Mouse (Mus musculus) bone marrow, adult 2 months (tissue): ENCODE results near the gene Naa40. TPM values are rescaled to one million over a fixed set of nuclear protein-coding genes. Genes with fewer than 3 reads are reported as not detected.

Experiments
- H3K27ac ChIP-seq: fragments of 200-500 bp; 2 replicates; pipeline ENCODE4 v1.5.1; 2012; ENCODE audit warnings: low read depth, mild to moderate bottlenecking, control low read depth, inconsistent platforms, low read length; ENCODE audit not compliant: control insufficient read depth, poor library complexity, insufficient read depth
- H3K4me1 ChIP-seq: fragments of 200-500 bp; 2 replicates; pipeline ENCODE4 v1.6.1; 2011; ENCODE audit warnings: low read length; ENCODE audit not compliant: control insufficient read depth, insufficient read depth
- H3K4me3 ChIP-seq: fragments of 200-500 bp; replicated peaks from 2 replicates; pipeline ENCODE3; 2011; ENCODE audit warnings: mild to moderate bottlenecking, low read depth, low read length, control low read depth; ENCODE audit not compliant: control insufficient read depth
- CTCF ChIP-seq: fragments of 200-500 bp; IDR thresholded peaks from 2 replicates; pipeline ENCODE4 v1.5.1; 2011; ENCODE audit warnings: low read length, control low read depth; ENCODE audit not compliant: control insufficient read depth, insufficient read depth
- POLR2A ChIP-seq: fragments of 200-500 bp; IDR thresholded peaks from 2 replicates; pipeline ENCODE4 v1.6.1; 2011; ENCODE audit warnings: low read depth, mild to moderate bottlenecking, control low read depth, low read length, borderline replicate concordance; ENCODE audit not compliant: control insufficient read depth
- WGBS: fragments of 180-500 bp; shearing (Covaris S2); methylation state at CpG from one replicate; pipeline ENCODE4 v1.1.7; 2018; 5-methylcytosine and 5-hydroxymethylcytosine counted together
- polyA plus RNA-seq: library from polyadenylated mRNA; stranded (reverse); fragments of >200 nt; gene quantifications from 2 replicates; pipeline ENCODE4 v1.2.4, GENCODE M21; 2011; ENCODE audit warnings: low replicate concordance; ENCODE audit not compliant: missing spikeins, insufficient read depth, insufficient read length

Gene Naa40
- polyA plus RNA-seq, 1 experiment: 16.3 TPM

DNA sequence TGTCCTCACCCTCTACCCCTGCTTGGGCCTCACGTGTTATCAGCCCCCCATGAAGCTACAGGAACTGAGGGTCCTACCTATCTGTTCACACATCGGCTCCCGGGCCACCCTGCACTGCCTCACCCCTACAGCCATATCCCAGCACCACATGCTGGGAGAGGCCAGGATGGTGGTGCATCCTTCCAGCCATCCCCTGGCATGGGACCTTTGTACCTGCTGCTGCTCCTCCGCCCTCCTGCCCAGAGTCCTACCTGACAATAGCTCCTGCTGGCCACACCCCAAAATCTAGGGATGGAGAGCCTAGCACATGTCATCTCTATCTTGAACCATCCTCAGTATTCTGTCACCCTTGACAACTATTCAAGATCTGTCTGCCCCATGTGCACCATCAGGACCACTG lies 52.0 kb downstream of the Naa40 start:
- WGBS: 83% methylated on average over 4 of the region's 4 CpGs
- Histone ChIP-seq H3K27ac (no peak overlapping the region), H3K4me1 (no peaks in the 10 kb centered on the region), H3K4me3 (no peak overlapping the region)
- TF ChIP-seq CTCF (no peak), POLR2A (no peak)

DNA sequence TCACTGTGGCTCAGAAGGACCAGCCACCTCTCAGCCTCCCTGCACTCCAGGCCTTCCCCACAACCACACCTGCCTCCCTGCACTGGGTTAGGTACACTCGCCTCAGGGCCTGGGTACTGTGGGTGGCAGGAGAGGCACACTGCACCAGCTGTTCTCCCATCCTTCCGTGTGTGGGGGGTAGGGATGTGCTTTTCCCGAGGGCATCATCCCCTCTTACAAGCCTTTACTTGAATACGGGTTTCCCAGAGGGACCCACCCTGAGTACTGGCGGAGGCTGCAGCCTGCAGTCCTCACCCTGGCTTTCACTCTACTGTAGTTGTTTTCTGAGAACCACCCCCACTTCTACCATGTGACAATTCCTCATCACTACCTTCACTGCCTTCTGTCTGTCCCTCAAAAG lies 53.8 kb downstream of the Naa40 start:
- H3K4me1 ChIP-seq: no peaks in the 10 kb centered on the region
- TF ChIP-seq POLR2A: no peak
- TF ChIP-seq CTCF: no peak
- WGBS: 75% methylated on average over 5 of the region's 5 CpGs
- H3K27ac ChIP-seq: no peak overlapping the region
- no peak overlapping the region for H3K4me3 ChIP-seq

DNA sequence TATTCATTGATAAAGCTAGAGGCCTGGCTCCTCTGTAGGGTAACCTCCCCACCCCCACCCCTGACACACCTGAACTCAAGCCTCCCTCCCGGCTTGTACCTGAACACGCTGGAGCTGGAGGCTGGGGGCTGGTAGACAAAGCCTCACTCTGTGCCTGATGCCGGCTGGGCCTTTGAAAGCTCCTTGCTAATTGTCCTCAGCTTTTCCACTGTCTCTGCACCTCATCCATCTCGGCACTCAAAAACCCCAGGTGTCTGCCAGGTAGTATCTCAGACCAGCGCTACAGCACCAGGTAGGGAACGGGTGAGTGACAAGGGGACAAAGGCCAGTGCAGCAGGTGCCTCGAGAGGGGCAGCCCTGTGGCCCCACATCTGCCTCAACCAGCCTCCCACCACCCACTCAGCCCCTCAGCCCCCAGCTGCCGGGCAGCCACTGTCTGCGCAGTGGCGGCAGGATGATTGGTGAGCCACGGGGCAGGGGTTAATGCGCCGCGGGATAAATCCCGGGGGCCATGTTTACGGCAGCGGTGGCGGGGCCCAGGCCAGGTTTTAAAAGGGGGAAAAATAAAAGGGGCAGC lies 55.2 kb downstream of the Naa40 start:
- Histone ChIP-seq H3K4me3 (no peak overlapping the region), H3K27ac (no peak overlapping the region), H3K4me1 (no peaks in the 10 kb centered on the region)
- TF ChIP-seq POLR2A (no peak), CTCF (no peak)
- WGBS: 82% methylated on average over 18 of the region's 18 CpGs

DNA sequence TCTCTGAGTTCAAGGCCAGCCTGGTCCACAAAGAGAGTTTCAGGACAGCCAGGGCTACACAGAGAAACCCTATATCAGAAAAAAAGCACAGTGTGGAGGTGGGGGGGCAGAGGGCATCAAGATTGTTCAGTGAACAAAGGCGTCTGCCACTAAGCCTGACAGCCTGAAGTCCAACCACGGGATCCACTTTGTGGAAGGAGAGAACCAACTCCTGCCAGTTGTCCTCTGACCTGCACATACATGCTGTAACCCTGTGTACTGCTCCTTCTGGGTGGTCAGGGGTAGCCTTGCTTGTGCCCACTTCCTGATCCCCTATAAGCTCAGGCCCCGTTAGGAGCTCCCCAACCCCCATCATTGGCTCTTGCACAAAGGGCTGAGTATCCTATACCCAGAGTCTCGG lies 55.9 kb downstream of the Naa40 start:
- no peak for TF ChIP-seq CTCF
- TF ChIP-seq POLR2A: no peak
- WGBS: 71% methylated on average over 4 of the region's 4 CpGs
- Histone ChIP-seq H3K27ac (no peak overlapping the region), H3K4me3 (no peak overlapping the region), H3K4me1 (no peaks in the 10 kb centered on the region)

DNA sequence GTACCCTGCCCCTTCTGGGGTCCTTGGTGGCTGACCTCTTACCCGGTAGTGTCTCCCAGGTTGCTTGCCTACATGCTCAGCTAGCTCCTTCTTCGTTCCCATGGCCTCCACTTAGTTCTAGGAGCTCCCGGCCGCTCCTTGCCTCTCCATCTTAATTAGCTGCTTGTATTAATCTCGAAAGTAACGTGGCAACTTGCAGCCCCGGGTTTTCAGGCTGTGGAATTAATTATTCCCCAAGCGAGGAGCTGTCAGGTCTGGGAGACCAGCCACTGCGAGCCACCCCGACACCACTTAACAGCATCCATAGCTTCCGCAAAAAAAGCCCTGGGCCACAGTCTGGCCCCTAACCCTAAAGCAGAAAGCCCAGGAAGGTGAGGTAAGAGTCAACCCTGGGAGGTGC lies 57.6 kb downstream of the Naa40 start:
- no peak for TF ChIP-seq CTCF
- no peak for TF ChIP-seq POLR2A
- no peak overlapping the region for H3K4me3 ChIP-seq
- 90% methylated on average over 11 of the region's 11 CpGs for WGBS
- H3K27ac ChIP-seq: no peak overlapping the region
- no peaks in the 10 kb centered on the region for H3K4me1 ChIP-seq

DNA sequence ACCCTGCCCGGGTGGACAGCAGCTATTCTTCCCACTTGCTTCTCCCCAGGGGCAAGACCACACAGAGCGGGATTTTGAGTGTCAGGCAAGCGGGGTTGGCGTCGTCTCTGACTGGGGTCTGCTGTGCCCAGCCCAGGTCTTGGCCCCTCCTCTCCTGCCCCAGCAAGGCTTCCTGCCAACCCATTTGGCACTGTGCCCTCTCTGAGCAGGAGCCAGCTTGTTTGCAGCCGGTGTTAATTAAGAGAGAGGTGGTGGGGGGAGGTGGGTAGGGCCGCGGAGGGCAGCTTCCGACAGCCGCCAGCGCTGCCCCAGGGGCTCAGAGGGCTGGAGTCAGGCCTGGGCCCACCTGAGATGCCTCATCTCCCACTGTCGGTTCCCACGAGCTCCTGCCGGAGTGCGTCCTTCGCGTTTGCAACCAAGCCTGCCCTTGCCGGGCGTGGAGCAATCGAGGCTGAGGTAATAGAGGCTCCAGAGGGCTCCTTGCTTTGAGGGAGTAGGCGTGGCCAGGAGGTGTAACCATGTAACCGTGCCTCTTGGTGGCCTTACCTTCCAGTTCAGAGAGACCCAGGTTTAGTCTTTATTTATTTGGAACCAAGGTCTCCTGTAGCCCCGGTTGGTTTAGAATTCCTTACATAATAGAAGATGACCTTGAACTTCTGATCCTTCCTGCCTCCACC lies 58.6 kb downstream of the Naa40 start:
- no peaks in the 10 kb centered on the region for H3K4me1 ChIP-seq
- TF ChIP-seq CTCF: no peak
- no peak for TF ChIP-seq POLR2A
- H3K4me3 ChIP-seq: peak overlapping the region; percentile 40
- 7% methylated on average over 23 of the region's 23 CpGs for WGBS
- peak overlapping the region; percentile 19; the same call in 1 of the 2 replicates for H3K27ac ChIP-seq

DNA sequence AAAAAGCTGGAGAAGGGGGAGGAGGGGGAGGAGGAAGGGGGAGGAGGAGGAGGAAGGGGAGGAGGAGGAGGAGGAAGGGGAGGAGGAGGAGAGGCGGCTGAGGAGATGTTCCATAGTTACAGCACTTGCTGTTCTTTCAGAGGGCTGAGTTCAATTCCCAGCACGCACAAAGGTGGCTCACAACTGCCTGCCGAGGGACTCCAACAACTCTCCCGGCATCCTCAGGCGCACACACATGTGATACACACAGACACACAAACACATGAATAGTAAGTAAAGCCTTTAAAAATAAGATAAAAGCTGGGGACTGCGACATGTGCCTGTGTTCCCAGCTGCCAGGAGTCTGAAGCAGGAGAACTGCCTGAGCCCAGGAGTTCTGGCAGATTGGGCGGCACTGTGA lies 59.5 kb downstream of the Naa40 start:
- Histone ChIP-seq H3K4me1 (no peaks in the 10 kb centered on the region), H3K4me3 (no peak overlapping the region), H3K27ac (no peak overlapping the region)
- 78% methylated on average over 7 of the region's 7 CpGs for WGBS
- TF ChIP-seq POLR2A (no peak), CTCF (no peak)

DNA sequence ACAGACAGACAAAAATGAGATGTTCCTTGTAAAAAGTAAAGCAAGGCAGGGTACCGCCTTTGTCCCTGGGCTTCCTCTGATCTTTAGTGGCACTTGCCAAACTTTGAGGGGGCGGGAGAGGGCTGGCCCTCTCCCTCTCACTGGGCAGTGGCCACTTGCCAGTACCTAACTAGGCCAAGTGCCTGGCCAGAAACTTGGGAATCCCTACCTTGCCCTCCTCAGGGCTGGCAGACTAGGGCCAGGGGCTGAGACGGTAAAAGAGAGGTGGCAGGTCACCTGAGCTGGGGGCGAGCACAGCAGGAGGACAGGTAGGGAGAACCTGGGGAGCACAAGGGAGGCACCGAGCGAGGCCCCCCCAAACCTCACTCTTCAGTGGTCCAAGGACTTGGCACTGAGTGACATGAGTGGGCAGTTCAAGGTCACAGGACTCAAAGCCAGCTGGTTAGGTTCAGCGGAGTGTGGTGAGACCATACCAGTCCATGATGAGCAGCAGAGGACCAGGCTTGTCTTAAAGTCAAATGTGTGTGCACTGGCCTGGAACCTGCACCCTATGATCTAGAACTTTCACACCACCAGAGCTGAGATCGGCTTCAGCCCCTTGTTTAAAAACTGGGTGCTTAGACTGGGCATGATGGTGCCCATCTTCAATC lies 60.1 kb downstream of the Naa40 start:
- no peak overlapping the region for H3K4me3 ChIP-seq
- no peaks in the 10 kb centered on the region for H3K4me1 ChIP-seq
- H3K27ac ChIP-seq: no peak overlapping the region
- WGBS: 82% methylated on average over 8 of the region's 8 CpGs
- TF ChIP-seq POLR2A (no peak), CTCF (no peak)

DNA sequence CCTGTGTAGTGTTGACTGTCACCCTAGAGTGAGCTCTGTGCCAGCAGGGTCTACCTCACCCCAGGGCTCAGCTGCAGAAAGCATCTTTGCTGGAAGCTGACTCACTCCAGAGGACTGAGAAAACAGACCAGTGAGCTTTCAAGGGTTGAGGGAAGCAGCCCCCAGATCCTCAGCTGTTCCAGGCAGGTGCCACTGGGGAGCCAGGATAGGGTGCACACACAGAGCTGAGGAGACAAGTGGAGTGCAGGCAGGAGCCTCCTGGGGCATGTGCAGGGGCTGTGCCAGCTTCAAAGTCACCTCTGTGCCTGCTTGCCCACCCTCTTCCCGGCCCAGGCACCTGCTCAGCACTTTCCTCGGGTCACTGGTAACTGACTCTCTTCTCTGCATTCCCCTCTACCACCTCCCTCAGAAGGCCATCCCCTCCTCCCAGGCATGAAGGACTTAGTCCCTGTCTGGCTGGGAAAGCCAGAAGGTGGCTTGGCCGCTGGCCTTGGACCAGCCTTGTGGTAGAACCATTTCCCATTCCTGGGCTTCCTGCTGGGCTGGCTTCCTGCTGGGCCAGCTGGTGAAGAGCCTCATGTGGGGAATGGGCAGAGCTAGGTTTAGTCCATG lies 62.0 kb downstream of the Naa40 start:
- Histone ChIP-seq H3K4me1 (no peaks in the 10 kb centered on the region), H3K27ac (no peak overlapping the region), H3K4me3 (no peak overlapping the region)
- TF ChIP-seq POLR2A (no peak), CTCF (no peak)
- WGBS: 31% methylated on average over 3 of the region's 3 CpGs
